17 mouse cellular contexts compared by ENCODE assay signal in the genomic region with DNA sequence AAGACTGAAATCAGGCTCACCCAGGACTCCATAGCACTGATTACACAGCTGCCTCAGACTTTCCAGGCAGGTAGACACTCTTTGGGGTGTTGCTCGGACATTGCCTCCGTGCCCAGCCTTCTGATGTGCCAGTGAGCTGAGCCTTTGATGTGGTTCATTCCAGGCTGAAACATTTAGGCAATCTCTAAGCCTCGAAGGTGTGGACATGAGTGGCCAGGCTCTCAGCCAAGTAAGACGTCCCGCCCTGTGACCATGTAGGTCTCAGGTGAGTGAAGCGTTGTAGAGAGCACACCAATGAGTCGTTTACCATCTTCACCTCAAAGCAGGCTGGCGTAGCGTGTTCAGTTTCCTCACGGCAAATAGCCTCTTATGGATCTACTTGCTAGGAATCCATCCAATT. TPM values are rescaled to one million over a fixed set of nuclear protein-coding genes. Genes with fewer than 3 reads are reported as not detected.
DNase-seq lines count a peak whose midpoint lies in the region; ATAC-seq and TF ChIP-seq lines count a peak whose summit lies in the region.
"Had no signal": no experiment of that assay in that cellular context is flagged by ENCODE, and none has a peak within 500 bp of the region (broad histone marks: within the 10 kb centered on the region; RNA-seq: fewer than 3 reads in every experiment).

No protein-coding gene starts in this region.

- H3K27me3 ChIP-seq in liver, embryonic 14.5 days (ENCODE audit: control insufficient read depth, insufficient read depth, low read length): no peaks in the 10 kb centered on the region
- peaks cover 4% of the 10 kb centered on the region; the same call in 1 of the 2 replicates for H3K27me3 ChIP-seq in liver, embryonic 11.5 days (replicated peaks; ENCODE audit: control insufficient read depth, insufficient read depth, low read length)
- H3K27me3 ChIP-seq in lung, embryonic 15.5 days: no peaks in the 10 kb centered on the region
- H3K27me3 ChIP-seq in thymus, adult 2 months (ENCODE audit: control insufficient read depth, insufficient read depth, low read length): no peaks in the 10 kb centered on the region
- no peaks in the 10 kb centered on the region for H3K27me3 ChIP-seq in kidney, embryonic 15.5 days
- H3K27me3 ChIP-seq: forebrain, embryonic 15.5 days; heart, embryonic 12.5 days; hindbrain, embryonic 12.5 days had no signal

- H3K4me1 ChIP-seq in liver, embryonic 14.5 days (replicated peaks; ENCODE audit: control insufficient read depth in 2 of 2, insufficient read depth in 2 of 2, low read length in 1 of 2): peaks cover 63 to 64% of the 10 kb centered on the region in 2 experiments
- peaks cover 48% of the 10 kb centered on the region for H3K4me1 ChIP-seq in liver, embryonic 11.5 days (replicated peaks; ENCODE audit: control insufficient read depth, insufficient read depth, low read length)
- H3K4me1 ChIP-seq in lung, embryonic 15.5 days: peaks cover 43% of the 10 kb centered on the region
- H3K4me1 ChIP-seq in thymus, adult 2 months (replicated peaks; ENCODE audit: control insufficient read depth, insufficient read depth, low read length): no peaks in the 10 kb centered on the region
- H3K4me1 ChIP-seq in kidney, embryonic 15.5 days: peaks cover 9% of the 10 kb centered on the region

- no peaks in the 10 kb centered on the region for H3K9me3 ChIP-seq in liver, embryonic 14.5 days (ENCODE audit: control insufficient read depth, low read length)
- no peaks in the 10 kb centered on the region for H3K9me3 ChIP-seq in liver, embryonic 11.5 days (ENCODE audit: control insufficient read depth, low read length)
- no peaks in the 10 kb centered on the region for H3K9me3 ChIP-seq in lung, embryonic 15.5 days
- no peaks in the 10 kb centered on the region for H3K9me3 ChIP-seq in kidney, embryonic 15.5 days (replicated peaks)
- H3K9me3 ChIP-seq: embryonic facial prominence, embryonic 10.5 days; forebrain, embryonic 15.5 days; heart, embryonic 12.5 days; hindbrain, embryonic 12.5 days had no signal

- H3K36me3 ChIP-seq in liver, embryonic 14.5 days (replicated peaks; ENCODE audit: control insufficient read depth, insufficient read depth, low read depth): no peaks in the 10 kb centered on the region
- no peaks in the 10 kb centered on the region for H3K36me3 ChIP-seq in liver, embryonic 11.5 days (ENCODE audit: control insufficient read depth, insufficient read depth, low read length)
- no peaks in the 10 kb centered on the region for H3K36me3 ChIP-seq in lung, embryonic 15.5 days
- no peaks in the 10 kb centered on the region for H3K36me3 ChIP-seq in thymus, adult 2 months (ENCODE audit: control insufficient read depth, insufficient read depth, low read length)
- H3K36me3 ChIP-seq in kidney, embryonic 15.5 days: no peaks in the 10 kb centered on the region
- H3K36me3 ChIP-seq: embryonic facial prominence, embryonic 10.5 days; forebrain, embryonic 15.5 days; heart, embryonic 12.5 days; hindbrain, embryonic 12.5 days had no signal

- WGBS in liver, embryonic 14.5 days (ENCODE audit: insufficient replicate concordance): 79% methylated on average over 10 of the region's 10 CpGs
- 82% methylated on average over 10 of the region's 10 CpGs for WGBS in liver, embryonic 11.5 days
- 64% methylated on average over 10 of the region's 10 CpGs for WGBS in lung, embryonic 15.5 days
- 73% methylated on average over 10 of the region's 10 CpGs for WGBS in thymus, adult 2 months
- 86% methylated on average over 10 of the region's 10 CpGs for WGBS in kidney, embryonic 15.5 days

- H3K9ac ChIP-seq in liver, embryonic 14.5 days (replicated peaks): no peak overlapping the region
- no peak overlapping the region for H3K9ac ChIP-seq in liver, embryonic 11.5 days (ENCODE audit: low read depth, low read length)
- H3K9ac ChIP-seq in lung, embryonic 15.5 days: no peak overlapping the region
- no peak overlapping the region for H3K9ac ChIP-seq in kidney, embryonic 15.5 days
- H3K9ac ChIP-seq: forebrain, embryonic 15.5 days; heart, embryonic 12.5 days; hindbrain, embryonic 12.5 days had no signal

- ATAC-seq in liver, embryonic 14.5 days (ENCODE audit: insufficient read depth): no peak
- ATAC-seq in liver, embryonic 11.5 days (replicated peaks; ENCODE audit: low FRiP score): no peak
- peak; percentile 37; the same call in 1 of the 2 replicates for ATAC-seq in lung, embryonic 15.5 days (ENCODE audit: borderline replicate concordance, extremely low read depth, low FRiP score, low TSS enrichment)
- no peak for ATAC-seq in kidney, embryonic 15.5 days (replicated peaks; ENCODE audit: low FRiP score)
- ATAC-seq: forebrain, embryonic 15.5 days had no signal

- TF ChIP-seq POLR2A in thymus, adult 2 months (IDR thresholded peaks at IDR 0.05; ENCODE audit: control insufficient read depth, extremely low read depth, insufficient read depth, low read length, poor library complexity): no peak

- H3K27ac ChIP-seq in liver, embryonic 14.5 days: no peak overlapping the region
- no peak overlapping the region for H3K27ac ChIP-seq in liver, embryonic 11.5 days (ENCODE audit: low read depth, low read length)
- H3K27ac ChIP-seq in lung, embryonic 15.5 days: no peak overlapping the region
- no peak overlapping the region for H3K27ac ChIP-seq in thymus, adult 2 months (ENCODE audit: control insufficient read depth, insufficient read depth, low read length)
- H3K27ac ChIP-seq in kidney, embryonic 15.5 days: no peak overlapping the region
- H3K27ac ChIP-seq: embryonic facial prominence, embryonic 10.5 days; forebrain, embryonic 15.5 days; hindbrain, embryonic 12.5 days had no signal

- TF ChIP-seq EP300 in liver, embryonic 14.5 days (IDR thresholded peaks at IDR 0.05; ENCODE audit: low read depth): no peak

- H3K4me3 ChIP-seq in liver, embryonic 14.5 days (ENCODE audit: insufficient read depth in 1 of 2, low read depth in 2 of 2, low read length in 2 of 2): no peak overlapping the region
- H3K4me3 ChIP-seq in liver, embryonic 11.5 days (ENCODE audit: low read depth, low read length): no peak overlapping the region
- no peak overlapping the region for H3K4me3 ChIP-seq in lung, embryonic 15.5 days
- no peak overlapping the region for H3K4me3 ChIP-seq in thymus, adult 2 months (ENCODE audit: control insufficient read depth, insufficient read depth, low read length)
- no peak overlapping the region for H3K4me3 ChIP-seq in kidney, embryonic 15.5 days (replicated peaks)
- H3K4me3 ChIP-seq: embryonic facial prominence, embryonic 10.5 days; forebrain, embryonic 15.5 days; heart, embryonic 12.5 days; hindbrain, embryonic 12.5 days had no signal

- TF ChIP-seq CTCF in liver, embryonic 14.5 days (IDR thresholded peaks at IDR 0.05; ENCODE audit: low read depth): no peak
- no peak for TF ChIP-seq CTCF in thymus, adult 2 months (IDR thresholded peaks at IDR 0.05; ENCODE audit: borderline replicate concordance, control insufficient read depth, extremely low read depth, insufficient read depth, low read length, poor library complexity)

- no peak for DNase-seq in liver, embryonic 14.5 days (ENCODE audit: low read depth in 3 of 3, low spot score in 3 of 3)
- DNase-seq in liver, embryonic 11.5 days (ENCODE audit: low spot score): no peak
- DNase-seq in lung, postnatal 10 days: peak; percentile 53
- DNase-seq in lung, postnatal 4 days: peak; percentile 45 to 77
- no peak for DNase-seq in thymus, adult 2 months
- no peak for DNase-seq in kidney, postnatal 36 days
- DNase-seq: adrenal gland, adult 8-10 months; adrenal gland, postnatal 36 days; cerebellum, adult 2 months; cerebellum, postnatal 10 days; heart, adult 18-20 months had no signal

- H3K4me2 ChIP-seq in liver, embryonic 14.5 days (ENCODE audit: low read depth): peak overlapping the region; percentile 16; the same call in 1 of the 2 replicates
- H3K4me2 ChIP-seq in liver, embryonic 11.5 days: no peak overlapping the region
- no peak overlapping the region for H3K4me2 ChIP-seq in lung, embryonic 15.5 days
- no peak overlapping the region for H3K4me2 ChIP-seq in kidney, embryonic 15.5 days
- H3K4me2 ChIP-seq: forebrain, embryonic 15.5 days; heart, embryonic 12.5 days; hindbrain, embryonic 12.5 days had no signal

RNA-seq across cellular contexts. Expression of gene Ank, which starts 25.7 kb away (rescaled TPM):
- polyA plus RNA-seq in liver, embryonic 14.5 days (2012; rRNA removed): 22.1 and 24.6 TPM in 2 replicates
- polyA plus RNA-seq in liver, embryonic 14.5 days (2014; fragmentation: Nextera tagmentation; extraction: Ambion mirVana): 13.6 and 14.1 TPM in 2 replicates
- 13.1 and 14.6 TPM in 2 replicates for polyA plus RNA-seq in liver, embryonic 11.5 days (2014; fragmentation: Nextera tagmentation; extraction: Ambion mirVana)
- 7.3 and 8.0 TPM in 2 replicates for polyA plus RNA-seq in lung, embryonic 15.5 days (2015; fragmentation: Nextera tagmentation; extraction: Ambion mirVana)
- 14.4 and 21.5 TPM in 2 replicates for polyA plus RNA-seq in thymus, adult 2 months (2012; rRNA removed)
- 8.8 and 10.5 TPM in 2 replicates for polyA plus RNA-seq in kidney, embryonic 15.5 days (2015; fragmentation: Nextera tagmentation; extraction: Ambion mirVana)

Comparison
In these comparisons a context has a peak if more than half of its experiments do, and no peak if none do; other contexts are left out.
1. DNase-seq: peak in lung, postnatal 10 days (single experiment) and lung, postnatal 4 days (2 of 2); none in liver, embryonic 14.5 days (0 of 3), liver, embryonic 11.5 days (single experiment), thymus, adult 2 months (single experiment) and kidney, postnatal 36 days (0 of 2).